Mouse (Mus musculus) embryonic facial prominence, embryonic 12.5 days (tissue): Measurements from ENCODE around the gene Slc1a4. TPM values are rescaled to one million over a fixed set of nuclear protein-coding genes. Genes with fewer than 3 reads are reported as not detected.

ENCODE experiments used
- ATAC-seq: fragments of 200-750 bp; cut with Nextera tagmentation; 2 replicates; pipeline ENCODE4 v1.8.0; 2017; ENCODE audit not compliant: insufficient number of reproducible peaks, insufficient read depth, low FRiP score, low TSS enrichment
- H3K27ac ChIP-seq: fragments of 300-500 bp; sonication (generic); 2 replicates; pipeline ENCODE4 v1.5.1; 2016; ENCODE audit warnings: mild to moderate bottlenecking
- H3K27me3 ChIP-seq: fragments of 300-500 bp; sonication (generic); 2 replicates; pipeline ENCODE4 v1.6.1; 2016; ENCODE audit warnings: mild to moderate bottlenecking, moderate library complexity
- H3K36me3 ChIP-seq: fragments of 300-500 bp; sonication (generic); 2 replicates; pipeline ENCODE4 v1.6.1; 2016; ENCODE audit warnings: mild to moderate bottlenecking
- H3K4me1 ChIP-seq: fragments of 300-500 bp; sonication (generic); 2 replicates; pipeline ENCODE4 v1.6.1; 2016
- H3K4me2 ChIP-seq: fragments of 300-500 bp; sonication (generic); replicated peaks from 2 replicates; pipeline ENCODE4 v1.6.1; 2016; ENCODE audit warnings: mild to moderate bottlenecking, moderate library complexity
- H3K4me3 ChIP-seq: fragments of 300-500 bp; sonication (generic); 2 replicates; pipeline ENCODE4 v1.5.1; 2016; ENCODE audit warnings: mild to moderate bottlenecking
- H3K9ac ChIP-seq: fragments of 300-500 bp; sonication (generic); 2 replicates; pipeline ENCODE4 v1.6.1; 2016; ENCODE audit warnings: mild to moderate bottlenecking, moderate library complexity
- H3K9me3 ChIP-seq: fragments of 300-500 bp; sonication (generic); 2 replicates; pipeline ENCODE4 v1.6.1; 2016; ENCODE audit warnings: mild to moderate bottlenecking, moderate library complexity
- whole genome bisulfite sequencing: fragments of 180-500 bp; shearing (Covaris S2); methylation state at CpG from one replicate; pipeline ENCODE4 v1.1.7; 2016; 5-methylcytosine and 5-hydroxymethylcytosine counted together
- polyA plus RNA-seq: library from polyadenylated mRNA; unstranded; fragments of >200 nt; fragmentation: Nextera tagmentation; extraction: Ambion mirVana; gene quantifications from 2 replicates; pipeline ENCODE4 v1.2.1, GENCODE M21; 2016

Gene Slc1a4
- polyA plus RNA-seq = 17.8 and 18.0 TPM in 2 replicates

GRCm38 (mm10) chr11:20332561-20333514 is at the start of gene Slc1a4:
Gene Slc1a4, minus strand, starts transcription at chr11:20332713.
- Histone ChIP-seq H3K27ac (peak within 1 kb of the TSS; percentile 94), H3K4me3 (peak within 1 kb of the TSS; percentile 65), H3K4me2 (peak within 1 kb of the TSS; percentile 84), H3K36me3 (no peaks in the 10 kb centered on the region), H3K4me1 (peaks cover 10% of the 10 kb centered on the region; the same call in 1 of the 2 replicates), H3K9ac (peak within 1 kb of the TSS; percentile 72), H3K9me3 (no peaks in the 10 kb centered on the region), H3K27me3 (no peaks in the 10 kb centered on the region)
- under 1% methylated on average over 48 of the region's 48 CpGs for WGBS
- ATAC-seq = peak; percentile 98

GRCm38 (mm10) chr11:20380106-20380505 is 47.6 kb upstream of the Slc1a4 start:
- WGBS = 74% methylated on average over 4 of the region's 4 CpGs
- ATAC-seq = no peak
- H3K4me1 ChIP-seq = no peaks in the 10 kb centered on the region
- H3K9me3 ChIP-seq = 0 out of 2 replicates have a peak, but pooled peaks cover 6% of the 10 kb centered on the region
- no peaks in the 10 kb centered on the region for H3K36me3 ChIP-seq
- H3K9ac ChIP-seq = no peak overlapping the region
- no peak overlapping the region for H3K27ac ChIP-seq
- no peak overlapping the region for H3K4me2 ChIP-seq
- no peak overlapping the region for H3K4me3 ChIP-seq
- H3K27me3 ChIP-seq = no peaks in the 10 kb centered on the region

DNA sequence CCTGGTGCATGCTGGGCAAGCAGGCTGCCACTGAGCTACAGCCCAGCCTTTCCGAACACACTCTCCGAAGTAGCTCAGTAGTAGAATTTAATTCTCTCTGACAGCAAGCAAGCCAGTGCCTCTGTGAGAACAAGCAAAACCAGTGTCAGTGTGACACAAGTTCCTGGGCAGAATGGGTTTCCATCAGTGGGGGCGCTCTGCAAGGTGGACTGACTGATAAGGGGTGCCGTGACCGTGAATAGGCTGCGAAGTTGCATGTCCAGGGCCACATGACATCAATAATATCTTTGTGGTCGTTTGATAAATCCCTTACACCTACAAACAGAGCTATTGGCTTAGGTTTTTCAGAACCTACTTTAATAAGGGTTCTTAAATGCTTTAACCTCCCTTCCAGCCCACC is 44.1 kb upstream of the Slc1a4 start:
- Histone ChIP-seq H3K27me3 (no peaks in the 10 kb centered on the region), H3K9me3 (0 out of 2 replicates have a peak, but pooled peaks cover 6% of the 10 kb centered on the region), H3K27ac (no peak overlapping the region), H3K4me2 (no peak overlapping the region), H3K4me3 (no peak overlapping the region), H3K9ac (no peak overlapping the region), H3K36me3 (no peaks in the 10 kb centered on the region), H3K4me1 (no peaks in the 10 kb centered on the region)
- ATAC-seq = no peak
- 89% methylated on average over 7 of the region's 7 CpGs for WGBS

GRCm38 (mm10) chr11:20372616-20373211 is 40.2 kb upstream of the Slc1a4 start:
- Histone ChIP-seq H3K27me3 (no peaks in the 10 kb centered on the region), H3K4me2 (no peak overlapping the region), H3K4me3 (no peak overlapping the region), H3K27ac (no peak overlapping the region), H3K4me1 (no peaks in the 10 kb centered on the region), H3K9ac (no peak overlapping the region), H3K36me3 (no peaks in the 10 kb centered on the region), H3K9me3 (no peaks in the 10 kb centered on the region)
- ATAC-seq = no peak
- 81% methylated on average over 8 of the region's 8 CpGs for WGBS

GRCm38 (mm10) chr11:20370486-20370885 is 38.0 kb upstream of the Slc1a4 start:
- H3K9ac ChIP-seq = no peak overlapping the region
- no peaks in the 10 kb centered on the region for H3K4me1 ChIP-seq
- H3K27ac ChIP-seq = no peak overlapping the region
- no peak for ATAC-seq
- H3K36me3 ChIP-seq = no peaks in the 10 kb centered on the region
- no peak overlapping the region for H3K4me3 ChIP-seq
- H3K27me3 ChIP-seq = no peaks in the 10 kb centered on the region
- H3K9me3 ChIP-seq = no peaks in the 10 kb centered on the region
- 83% methylated on average over 2 of the region's 2 CpGs for WGBS
- no peak overlapping the region for H3K4me2 ChIP-seq

DNA sequence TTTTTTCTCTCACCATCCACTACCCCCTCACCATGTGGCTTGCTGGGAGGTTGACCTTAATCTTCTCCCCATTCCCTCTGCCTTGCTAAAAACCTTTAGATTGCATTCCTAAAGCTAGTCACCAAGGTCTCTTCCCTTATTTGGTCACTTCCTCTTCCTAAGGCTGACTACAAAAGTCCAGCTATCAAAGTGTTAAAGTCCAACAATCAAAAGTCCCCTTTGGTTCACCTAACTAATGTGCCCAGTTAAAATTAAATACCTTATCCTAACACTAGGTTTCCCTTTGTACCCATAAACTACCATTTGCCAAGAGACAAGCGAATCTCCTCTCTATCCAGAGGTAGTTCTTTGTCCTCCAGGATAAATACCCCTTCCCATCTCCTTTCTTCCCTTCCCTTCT is 33.9 kb upstream of the Slc1a4 start:
- H3K36me3 ChIP-seq = no peaks in the 10 kb centered on the region
- no peaks in the 10 kb centered on the region for H3K27me3 ChIP-seq
- H3K4me1 ChIP-seq = no peaks in the 10 kb centered on the region
- no peak overlapping the region for H3K4me3 ChIP-seq
- no peak overlapping the region for H3K4me2 ChIP-seq
- H3K9ac ChIP-seq = no peak overlapping the region
- ATAC-seq = no peak
- H3K9me3 ChIP-seq = 0 out of 2 replicates have a peak, but pooled peaks cover 2% of the 10 kb centered on the region
- 90% methylated on average over 1 of the region's 1 CpGs for WGBS
- H3K27ac ChIP-seq = no peak overlapping the region

DNA sequence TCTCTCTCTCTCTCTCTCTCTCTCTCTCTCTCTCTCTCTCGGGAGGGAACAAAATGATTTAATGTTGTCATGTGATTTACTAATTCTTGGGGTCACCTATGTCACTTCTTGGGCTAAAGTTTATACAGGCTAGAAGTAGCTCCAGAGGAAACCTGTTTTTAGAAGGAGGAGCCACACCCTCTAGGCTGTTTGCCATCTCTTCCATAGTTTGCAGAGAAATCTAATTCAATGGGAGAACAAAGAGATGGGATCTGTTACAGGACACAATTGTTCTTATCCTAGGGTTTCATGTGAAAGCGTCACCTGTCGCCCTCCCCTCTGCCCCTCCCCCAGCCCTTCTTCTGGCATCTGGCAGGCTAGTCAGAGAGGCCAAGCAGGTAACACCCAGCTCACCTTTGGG is 28.8 kb upstream of the Slc1a4 start:
- H3K4me1 ChIP-seq = no peaks in the 10 kb centered on the region
- WGBS = 59% methylated on average over 3 of the region's 3 CpGs

DNA sequence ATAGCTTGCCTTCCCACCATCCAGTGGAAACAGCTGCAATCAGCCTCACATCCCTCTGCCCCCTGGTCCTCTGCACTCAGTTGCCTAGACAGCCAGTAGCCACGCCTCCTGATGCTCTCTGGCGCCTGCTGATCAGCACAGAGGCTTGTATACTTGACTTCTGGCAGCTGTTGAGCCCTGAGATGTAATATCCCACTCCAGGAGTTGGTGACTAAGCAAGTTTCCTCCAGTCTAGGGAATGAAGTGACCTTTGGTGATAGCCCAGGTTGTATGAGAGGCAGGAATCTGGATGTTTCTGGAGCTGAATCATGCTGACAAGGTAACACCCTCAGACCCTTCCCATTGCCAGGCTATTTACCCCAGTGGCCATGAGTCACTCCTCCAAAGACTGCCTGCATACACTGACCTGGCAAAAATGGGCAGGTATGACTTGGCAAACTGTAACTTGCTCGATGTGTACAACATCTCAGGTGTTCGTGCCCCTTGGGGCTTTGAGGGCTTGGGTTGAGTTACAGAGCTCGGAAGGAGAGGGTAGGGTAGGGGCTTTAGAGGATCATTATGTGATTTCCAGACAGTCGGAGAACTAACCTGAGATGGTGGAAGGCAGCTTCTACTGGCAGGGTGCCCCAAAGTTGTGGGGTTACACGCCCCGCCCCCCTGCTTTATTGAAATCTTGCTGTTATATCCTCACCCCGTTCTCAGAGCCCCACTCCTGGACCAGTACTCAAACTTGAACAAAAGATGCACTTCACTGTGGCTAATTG is 25.4 kb upstream of the Slc1a4 start:
- Histone ChIP-seq H3K4me3 (no peak overlapping the region), H3K27me3 (no peaks in the 10 kb centered on the region), H3K27ac (no peak overlapping the region), H3K36me3 (no peaks in the 10 kb centered on the region), H3K9ac (no peak overlapping the region), H3K4me1 (no peaks in the 10 kb centered on the region), H3K4me2 (no peak overlapping the region), H3K9me3 (no peaks in the 10 kb centered on the region)
- peak; percentile 67 for ATAC-seq
- WGBS = 69% methylated on average over 9 of the region's 9 CpGs

More for the DNA sequence above, 28.8 kb upstream of the Slc1a4 start:
- no peak overlapping the region for H3K9ac ChIP-seq
- no peak for ATAC-seq
- H3K9me3 ChIP-seq = 0 out of 2 replicates have a peak, but pooled peaks cover 2% of the 10 kb centered on the region
- no peak overlapping the region for H3K27ac ChIP-seq
- no peak overlapping the region for H3K4me2 ChIP-seq
- H3K36me3 ChIP-seq = no peaks in the 10 kb centered on the region
- H3K27me3 ChIP-seq = no peaks in the 10 kb centered on the region
- H3K4me3 ChIP-seq = no peak overlapping the region

DNA sequence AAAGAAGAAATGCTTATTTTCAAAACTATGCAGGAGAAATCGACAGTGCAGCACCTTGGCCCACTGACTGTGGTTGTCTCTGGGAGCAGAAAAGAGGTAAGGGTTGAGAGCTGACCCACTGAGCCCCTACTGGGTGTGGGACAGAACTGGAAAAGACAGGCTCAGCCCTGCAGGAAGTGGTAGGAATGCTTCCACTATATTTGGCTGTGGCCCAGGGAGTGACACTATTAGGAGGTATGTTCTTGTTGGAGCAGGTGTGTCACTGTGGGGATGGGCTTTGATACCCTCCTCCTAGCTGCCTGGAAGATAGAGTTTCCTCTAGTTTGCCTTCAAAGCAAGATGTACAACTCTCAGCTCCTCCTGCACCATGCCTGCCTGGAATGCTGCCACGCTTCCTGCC is 16.0 kb upstream of the Slc1a4 start:
- no peak overlapping the region for H3K4me2 ChIP-seq
- H3K4me1 ChIP-seq = no peaks in the 10 kb centered on the region
- 79% methylated on average over 2 of the region's 2 CpGs for WGBS
- H3K9ac ChIP-seq = no peak overlapping the region
- no peak overlapping the region for H3K4me3 ChIP-seq
- ATAC-seq = no peak
- H3K27ac ChIP-seq = no peak overlapping the region
- no peaks in the 10 kb centered on the region for H3K27me3 ChIP-seq
- H3K36me3 ChIP-seq = no peaks in the 10 kb centered on the region
- H3K9me3 ChIP-seq = no peaks in the 10 kb centered on the region

GRCm38 (mm10) chr11:20347548-20347947 is 15.0 kb upstream of the Slc1a4 start:
- no peaks in the 10 kb centered on the region for H3K9me3 ChIP-seq
- H3K4me3 ChIP-seq = no peak overlapping the region
- no peaks in the 10 kb centered on the region for H3K27me3 ChIP-seq
- no peak for ATAC-seq
- no peak overlapping the region for H3K27ac ChIP-seq
- no peaks in the 10 kb centered on the region for H3K4me1 ChIP-seq
- no peaks in the 10 kb centered on the region for H3K36me3 ChIP-seq
- H3K9ac ChIP-seq = no peak overlapping the region
- 85% methylated on average over 6 of the region's 6 CpGs for WGBS
- no peak overlapping the region for H3K4me2 ChIP-seq

- H3K36me3 ChIP-seq = no peaks in the 10 kb centered on the region
- no peak overlapping the region for H3K9ac ChIP-seq
- H3K4me1 ChIP-seq = no peaks in the 10 kb centered on the region
- no peak overlapping the region for H3K27ac ChIP-seq
- H3K27me3 ChIP-seq = no peaks in the 10 kb centered on the region
- no peak overlapping the region for H3K4me3 ChIP-seq
- ATAC-seq = no peak
- H3K9me3 ChIP-seq = no peaks in the 10 kb centered on the region
- 83% methylated on average over 2 of the region's 2 CpGs for WGBS
- no peak overlapping the region for H3K4me2 ChIP-seq
Observed at GRCm38 (mm10) chr11:20346369-20346768, 13.9 kb upstream of the Slc1a4 start.
